Mouse (Mus musculus) c-Kit-positive CD71-negative TER-119-negative erythroid progenitor cells, embryonic 14.5 days (primary cell): ENCODE data around the gene Rbm20.

Experiments
- DNase-seq: peaks from one replicate; pipeline ENCODE4 v3.0.0-alpha.2; 2013; ENCODE audit warnings: low read depth

The Rbm20 gene

DNA sequence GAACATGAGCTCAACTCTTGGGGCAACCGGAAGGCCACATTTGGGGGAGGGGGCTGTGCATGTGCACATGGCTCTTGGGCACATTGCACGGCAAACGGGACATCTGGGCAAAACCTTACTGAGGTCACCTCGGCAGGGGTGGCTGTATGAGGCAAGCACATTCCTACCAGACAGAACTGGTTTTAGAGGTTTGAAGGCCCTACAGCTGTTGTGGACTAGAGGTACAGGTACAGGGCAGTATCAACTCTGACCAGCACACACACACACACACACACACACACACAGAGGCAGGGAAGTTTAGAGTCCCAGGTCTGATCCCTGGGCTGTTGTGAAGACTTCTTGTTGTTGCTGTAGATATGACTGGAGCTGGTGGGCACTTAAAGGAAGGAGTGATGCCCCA lies 138.6 kb downstream of the Rbm20 start:
- DNase-seq: no peak

DNA sequence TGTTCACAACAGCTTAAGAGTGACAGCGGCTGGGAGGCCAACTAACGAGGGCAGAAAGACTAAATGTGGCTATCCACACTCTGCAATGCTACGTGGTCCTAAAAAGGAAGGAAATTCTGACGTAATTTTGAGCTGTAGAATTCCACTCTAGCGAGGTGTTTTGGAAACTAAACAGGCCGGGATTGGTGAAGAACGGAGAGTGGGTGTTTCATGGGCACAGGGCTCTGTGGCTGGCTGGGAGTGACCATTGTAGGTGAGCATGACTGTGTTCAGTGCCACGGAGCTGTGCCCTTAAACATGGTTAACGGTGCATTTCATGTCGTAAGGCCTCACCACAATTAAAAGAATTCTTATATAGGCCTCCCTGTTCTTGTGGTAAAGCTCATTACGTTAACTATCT lies 139.1 kb downstream of the Rbm20 start:
- DNase-seq: no peak

DNA sequence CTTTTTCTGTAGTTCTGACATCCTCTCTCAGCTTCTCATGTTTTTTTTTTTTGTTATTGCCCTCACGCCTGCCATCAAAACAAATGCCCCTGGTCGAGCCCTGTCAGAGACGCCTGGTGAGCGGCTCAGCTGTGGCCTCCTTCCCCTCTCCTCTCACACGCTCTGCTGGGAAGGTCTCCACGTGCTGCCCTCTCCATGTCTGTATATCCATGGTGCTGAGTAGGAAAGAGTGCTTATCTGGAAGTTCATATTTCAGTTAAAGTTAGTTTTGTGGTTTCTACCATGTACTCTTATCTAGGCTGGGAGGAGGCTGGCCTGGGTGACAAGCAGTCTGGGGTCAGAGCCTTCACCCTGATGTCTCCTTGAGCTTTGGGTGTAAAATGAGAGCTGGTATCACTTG lies 142.2 kb downstream of the Rbm20 start:
- no peak for DNase-seq

DNA sequence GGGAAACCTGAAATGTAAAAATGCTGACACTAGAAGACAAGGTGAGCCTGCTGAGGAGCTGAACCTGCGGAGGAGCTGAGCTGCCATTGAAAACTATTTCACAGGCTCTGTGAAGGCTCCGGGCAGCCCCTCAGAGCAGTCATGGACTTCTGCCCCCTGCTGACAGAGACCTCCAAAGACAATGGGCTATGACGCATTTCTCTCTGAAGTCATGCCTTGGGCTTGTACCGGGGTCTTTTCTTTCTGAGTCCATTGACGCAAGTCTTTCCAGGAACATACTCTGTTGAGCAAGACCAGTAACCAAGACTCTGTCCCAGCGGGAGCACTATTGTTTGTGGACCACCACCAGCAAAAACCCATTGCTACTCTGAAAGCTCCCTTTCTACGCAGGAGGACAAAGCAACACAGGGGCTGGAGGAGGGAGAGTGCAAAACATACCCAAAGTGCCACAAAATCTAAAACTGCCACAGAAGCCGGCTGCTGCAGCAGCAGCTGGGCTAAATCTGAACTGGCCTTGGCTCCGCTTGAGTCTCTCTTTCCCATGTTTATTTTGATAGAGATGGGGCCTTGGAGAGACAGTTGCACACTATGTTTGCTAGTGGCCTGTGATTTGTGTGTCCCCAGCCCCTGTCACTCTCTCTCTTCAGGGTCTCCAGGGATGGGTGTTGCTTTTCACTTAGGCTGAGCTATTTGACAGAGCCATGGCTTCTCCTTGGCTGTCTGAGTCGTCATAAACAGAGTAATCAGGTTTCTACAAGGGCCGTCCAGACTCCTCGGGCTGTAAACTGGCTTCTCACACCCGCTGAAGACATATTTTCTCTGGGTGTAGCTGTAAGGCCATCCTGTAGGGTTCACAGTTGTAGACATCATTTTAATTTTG lies 144.4 kb downstream of the Rbm20 start:
- no peak for DNase-seq

DNA sequence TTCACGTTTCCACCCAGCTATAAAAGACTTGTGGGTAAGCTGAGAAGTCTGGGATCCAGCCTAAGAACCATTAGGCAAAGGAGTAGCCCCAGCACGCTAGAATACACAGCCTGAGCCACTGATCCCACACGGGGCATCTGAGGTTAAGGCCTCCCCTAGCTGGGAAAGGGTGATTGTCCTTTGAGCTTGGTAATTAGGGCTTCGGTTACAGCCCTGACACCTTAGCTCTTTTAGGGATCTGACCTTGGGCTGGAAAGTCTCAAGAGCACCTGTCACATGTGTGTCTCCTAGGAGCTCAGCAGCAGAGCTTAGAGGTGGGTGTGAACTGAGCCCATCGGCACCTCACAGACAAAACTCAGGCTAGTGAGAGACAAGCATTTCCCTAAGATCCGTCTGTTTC lies 146.7 kb downstream of the Rbm20 start:
- no peak for DNase-seq

DNA sequence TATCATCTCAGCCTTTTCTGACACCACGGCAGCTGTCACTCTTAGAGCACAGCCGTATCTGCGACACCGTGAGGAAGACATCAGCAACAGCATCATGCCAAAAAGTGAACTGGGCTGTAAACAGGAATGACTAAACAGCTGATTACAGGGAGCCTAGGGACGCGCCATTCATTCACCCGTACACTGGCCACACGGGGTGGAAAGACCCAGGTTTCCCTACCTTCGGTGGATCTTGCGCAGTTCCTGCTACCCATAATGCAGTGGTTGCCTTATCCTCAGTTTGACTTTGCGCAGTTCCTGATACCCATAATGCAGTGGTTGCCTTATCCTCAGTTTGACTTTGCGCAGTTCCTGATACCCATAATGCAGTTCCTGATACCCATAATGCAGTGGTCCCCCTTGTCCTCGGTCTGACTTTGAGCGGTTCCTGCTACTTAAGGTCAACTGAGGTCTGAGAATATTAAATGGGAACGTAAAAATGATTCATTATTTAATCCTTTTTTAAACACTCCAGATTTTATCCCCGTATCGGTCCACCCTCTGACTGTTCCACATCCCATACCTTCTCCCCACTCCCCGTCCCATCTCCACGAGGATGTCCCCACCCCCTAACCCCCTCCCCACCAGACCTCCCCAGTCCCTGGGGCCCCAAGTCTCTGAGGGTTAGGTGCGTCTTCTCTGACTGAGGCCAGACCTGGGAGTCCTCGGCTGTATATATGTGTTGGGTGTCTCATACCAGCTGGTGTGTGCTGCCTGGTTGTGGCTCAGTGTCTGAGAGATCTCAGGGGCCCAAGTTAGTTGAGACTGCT lies 148.0 kb downstream of the Rbm20 start:
- DNase-seq: no peak

DNA sequence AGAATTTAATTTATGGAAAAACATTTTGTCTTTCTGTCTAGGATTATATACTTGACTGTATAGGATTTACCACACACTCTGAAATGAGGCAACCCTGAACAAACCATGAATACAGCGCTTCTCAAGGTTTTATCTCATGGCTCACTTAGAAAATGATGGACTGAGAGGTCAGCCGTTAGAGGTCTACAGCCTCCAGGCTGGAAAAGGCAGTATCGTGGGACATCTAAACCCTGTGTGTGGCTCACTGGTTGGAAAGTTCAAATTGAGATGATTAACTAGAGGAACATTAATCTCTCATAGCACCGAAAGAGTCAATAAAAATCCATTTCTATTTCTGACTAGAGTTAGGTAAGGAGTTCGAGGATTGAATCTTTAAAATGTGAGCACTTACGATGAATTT lies 152.9 kb downstream of the Rbm20 start:
- DNase-seq: no peak

DNA sequence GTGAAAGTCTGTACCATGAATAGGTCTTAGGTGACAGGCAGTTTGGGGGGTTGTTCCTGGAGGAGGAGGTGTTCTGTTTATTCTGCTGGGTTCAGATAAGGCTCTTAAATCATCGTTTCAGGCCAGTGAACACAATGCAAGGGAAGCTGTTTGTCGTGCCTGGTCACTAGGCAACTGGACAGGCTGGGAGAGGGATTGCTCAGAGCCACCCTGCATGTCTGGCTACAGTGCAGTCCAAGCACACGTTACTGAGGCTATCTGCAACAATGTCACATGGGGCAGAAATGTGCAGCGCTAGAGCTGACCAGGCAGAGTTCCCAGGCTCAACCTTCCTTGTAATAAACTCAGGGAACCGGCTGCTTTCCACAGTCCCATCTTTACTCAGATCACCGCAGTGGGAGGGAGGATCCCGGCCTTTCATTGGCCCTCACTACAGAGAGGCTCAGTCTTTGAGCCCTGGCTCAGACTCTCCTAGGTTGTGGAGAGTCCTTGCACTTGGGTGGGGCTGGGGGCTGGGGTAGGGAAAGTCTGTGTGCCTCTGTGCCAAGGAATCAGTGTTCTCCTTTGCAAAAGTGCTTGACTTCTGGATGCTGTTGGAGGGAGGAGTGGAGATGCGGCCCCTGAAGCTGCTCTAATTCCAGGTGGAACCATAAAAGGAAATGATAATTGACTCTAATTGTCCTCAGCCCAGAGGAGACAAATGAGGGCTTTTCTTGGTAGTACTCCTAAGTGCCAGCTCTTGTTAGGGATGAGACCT lies 153.5 kb downstream of the Rbm20 start:
- no peak for DNase-seq

DNA sequence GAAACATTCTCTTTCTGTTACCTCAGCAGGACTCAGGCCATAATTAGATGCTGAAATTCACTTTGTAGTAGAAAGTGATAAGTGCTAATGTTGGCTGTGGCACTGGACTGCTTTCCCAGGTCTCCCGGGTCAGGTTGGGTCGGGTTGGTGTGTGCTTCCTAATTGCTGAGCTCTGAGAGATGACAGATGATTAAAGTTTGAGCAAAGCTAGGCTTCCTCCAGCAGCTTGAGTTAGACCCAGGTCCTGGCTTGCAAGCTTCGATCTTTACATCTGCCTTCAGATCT lies 154.0 kb downstream of the Rbm20 start:
- DNase-seq: no peak

DNA sequence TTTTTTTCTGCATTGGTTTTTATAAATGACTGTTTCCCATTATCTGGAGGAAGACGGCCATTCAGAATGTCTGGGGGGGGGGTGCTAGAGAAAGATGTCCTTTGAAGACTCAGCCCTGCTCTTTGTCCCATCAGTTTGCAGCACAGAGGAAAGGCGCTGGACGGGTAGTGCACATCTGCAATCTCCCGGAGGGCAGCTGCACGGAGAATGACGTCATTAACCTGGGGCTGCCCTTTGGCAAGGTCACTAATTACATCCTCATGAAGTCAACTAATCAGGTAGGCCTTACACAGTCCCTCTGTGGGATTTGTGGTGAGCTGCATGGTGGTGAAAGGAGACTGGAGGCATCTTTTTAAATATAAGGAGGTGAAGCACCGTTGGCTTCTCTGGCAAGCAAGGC lies 155.4 kb downstream of the Rbm20 start:
- no peak for DNase-seq

DNA sequence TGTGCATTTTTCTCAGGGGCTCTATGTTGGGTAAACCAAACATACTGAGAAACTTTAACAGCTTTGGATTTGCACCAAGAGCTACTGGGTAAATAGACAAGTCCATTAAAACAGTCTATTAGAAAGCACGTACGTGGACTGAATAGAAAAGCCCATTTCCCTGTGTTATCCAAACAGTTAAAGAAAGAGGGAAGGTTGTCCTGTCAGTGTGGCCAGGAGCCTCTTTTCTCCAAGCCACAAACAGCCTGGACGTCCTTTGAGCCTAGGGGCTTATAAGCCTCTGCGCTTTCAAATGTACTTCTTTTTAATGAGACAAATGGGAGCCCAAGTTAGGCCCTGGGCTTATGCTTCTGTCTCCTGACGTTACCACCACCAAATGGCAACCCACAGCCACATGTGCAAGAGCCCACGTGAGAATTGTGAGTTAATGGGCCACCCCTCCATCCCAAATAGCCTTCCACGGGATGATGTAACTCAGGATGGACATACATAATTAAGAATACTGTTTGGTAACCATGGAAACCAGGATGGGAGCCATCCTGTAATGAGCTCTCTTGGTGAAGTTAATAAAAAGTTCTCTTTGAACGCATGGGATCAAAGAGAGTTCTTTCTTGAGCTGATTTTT lies 156.8 kb downstream of the Rbm20 start:
- DNase-seq: no peak

DNA sequence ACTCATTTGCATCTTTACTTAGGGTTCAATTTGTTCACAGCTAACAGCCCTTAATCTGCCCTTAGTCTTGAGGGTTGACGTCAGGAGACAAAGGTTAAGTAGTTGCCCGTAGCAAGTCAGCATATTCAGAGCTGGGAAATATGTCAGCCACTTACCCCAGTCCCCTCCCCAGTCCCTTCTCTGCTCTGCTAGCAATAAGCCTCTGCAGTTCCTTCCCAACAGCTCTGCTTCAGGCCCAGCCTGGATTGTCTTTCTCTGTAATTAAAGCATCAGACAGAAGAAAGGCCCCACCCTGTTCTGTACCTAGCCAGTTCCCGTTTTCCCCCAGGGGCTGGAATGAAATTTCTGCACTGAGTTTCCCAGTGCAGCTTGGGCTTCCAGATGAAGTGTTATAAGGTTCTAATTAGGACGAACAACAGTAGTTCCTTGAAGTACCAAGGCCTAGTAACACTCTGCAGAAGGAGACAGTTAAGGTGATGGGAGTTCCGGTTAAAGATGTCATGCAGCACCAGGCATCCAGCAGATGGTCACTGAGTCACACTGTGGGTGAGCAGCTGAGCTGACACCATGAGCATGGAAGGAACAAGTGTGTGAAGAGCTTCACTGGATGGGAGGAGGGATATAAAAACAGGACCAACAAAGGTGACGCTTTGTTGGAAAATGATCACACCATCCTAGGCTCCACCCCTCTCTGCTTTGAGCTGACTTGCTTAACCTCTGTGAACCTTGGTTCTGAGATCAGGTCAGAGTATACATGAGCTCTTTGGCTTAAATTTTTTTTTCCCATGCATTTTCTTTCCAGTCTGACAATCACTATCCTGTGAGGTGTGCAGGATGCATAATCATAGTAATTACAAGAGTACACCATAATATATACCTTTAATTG lies 159.7 kb downstream of the Rbm20 start:
- no peak for DNase-seq

DNA sequence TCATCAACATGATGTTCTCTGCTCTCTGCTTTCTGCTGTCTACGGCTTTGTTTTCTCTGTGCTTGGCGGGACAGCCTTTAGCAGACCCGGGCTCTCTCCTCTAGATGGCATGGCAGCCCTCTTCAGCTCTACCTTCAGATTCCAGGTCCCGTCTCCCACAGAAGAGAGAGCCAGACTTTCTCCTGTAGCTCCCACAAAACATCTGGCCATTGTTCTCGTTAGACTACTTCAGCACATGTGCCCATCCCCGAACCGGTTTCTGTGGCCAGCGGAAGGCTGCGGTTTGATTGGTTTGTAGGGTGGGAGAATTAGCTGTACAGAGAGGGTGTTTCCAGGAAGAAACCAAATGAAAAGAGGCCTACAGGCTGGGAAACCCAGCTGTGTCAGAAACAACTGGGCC lies 161.7 kb downstream of the Rbm20 start:
- no peak for DNase-seq

DNA sequence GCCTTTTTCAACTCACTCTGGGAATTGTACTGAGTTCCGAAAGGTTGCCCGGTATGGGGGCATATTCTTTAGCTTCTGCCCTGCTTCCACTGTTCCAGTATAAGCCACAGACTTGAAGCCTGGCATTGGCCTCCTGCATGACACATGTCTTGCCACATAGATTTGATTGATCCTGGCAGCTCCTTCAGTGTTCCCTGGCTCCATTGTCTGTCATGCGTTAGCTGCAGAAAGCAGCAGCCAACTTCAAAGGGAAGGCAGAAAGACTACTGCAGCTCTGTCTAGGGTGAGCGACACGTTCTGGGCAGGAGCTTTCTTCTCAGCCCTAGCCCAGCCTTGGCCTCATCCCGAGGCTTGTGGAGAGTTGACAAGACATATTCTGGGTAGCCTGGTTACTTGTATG lies 162.7 kb downstream of the Rbm20 start:
- DNase-seq: no peak

DNA sequence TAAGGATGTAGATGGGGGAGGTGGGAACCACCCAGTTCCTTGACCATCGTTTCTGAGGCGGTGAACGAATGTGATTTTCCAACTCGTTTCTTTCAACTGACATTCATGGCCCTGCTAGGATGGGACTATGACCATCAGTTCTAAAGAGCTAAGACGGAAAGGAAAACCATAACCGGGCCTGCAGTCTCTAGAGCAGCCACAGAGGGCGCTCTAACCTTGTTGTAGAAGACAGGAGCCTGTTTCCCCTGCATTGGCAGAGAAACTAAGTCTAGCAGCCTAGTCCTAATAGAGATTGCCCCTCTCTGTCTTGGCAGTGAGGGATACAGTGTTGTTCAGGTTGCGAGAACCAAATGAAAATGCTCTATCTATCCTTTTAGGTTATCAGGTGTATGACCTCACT lies 164.8 kb downstream of the Rbm20 start:
- peak; percentile 61 for DNase-seq

DNA sequence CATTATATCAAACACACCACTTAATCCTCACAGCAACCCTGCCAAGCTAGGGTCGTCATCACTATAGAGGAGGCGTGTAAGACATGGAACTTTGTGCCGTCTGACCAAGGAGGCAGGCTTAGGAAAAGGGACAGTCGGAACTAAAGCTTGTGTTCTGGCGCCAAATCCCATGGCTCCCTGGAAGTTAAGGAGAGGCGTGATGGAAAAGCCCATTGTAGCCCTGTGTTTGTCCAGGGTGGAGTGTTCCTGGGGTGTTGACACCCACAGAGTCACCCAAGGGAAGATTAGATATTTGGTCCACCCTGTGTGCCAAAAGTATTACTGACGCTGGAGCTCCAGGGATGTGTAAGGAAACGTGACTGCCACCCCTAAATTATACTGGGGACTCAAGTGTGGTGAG lies 166.9 kb downstream of the Rbm20 start:
- no peak for DNase-seq

DNA sequence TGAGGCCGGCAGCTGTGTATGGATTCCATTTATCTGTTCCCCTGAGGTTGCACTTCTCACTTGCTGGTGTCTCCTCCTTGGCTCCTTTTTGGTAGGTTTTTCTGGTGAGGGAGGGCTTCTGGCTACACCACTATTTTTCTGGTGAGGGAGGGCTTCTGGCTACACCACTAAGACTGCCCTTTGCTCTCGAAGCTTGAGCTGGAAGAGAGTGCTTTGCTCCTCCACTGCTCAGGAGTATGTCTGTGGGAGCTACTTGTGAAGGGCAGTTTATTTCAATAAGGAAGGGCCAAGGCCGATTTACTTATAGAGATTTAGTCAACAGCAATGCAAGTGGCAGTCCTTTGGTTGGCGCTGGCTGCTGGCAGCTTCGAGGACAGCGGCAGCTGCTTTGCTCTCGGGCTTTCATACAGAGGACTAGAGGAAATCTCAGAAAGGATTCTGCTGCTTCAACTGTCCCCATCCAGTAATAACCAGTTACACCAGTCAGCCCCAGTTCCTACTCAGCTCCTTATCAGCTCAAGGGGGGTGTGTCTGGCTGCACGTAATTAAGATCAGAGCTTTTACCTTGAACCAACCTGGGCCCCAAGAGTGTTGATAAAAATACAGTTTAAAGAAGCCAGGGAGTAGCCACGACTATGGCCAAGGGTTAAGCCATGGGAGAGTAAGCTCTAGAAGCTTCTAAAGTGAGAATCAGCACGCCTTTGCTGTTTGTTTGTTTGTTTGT lies 171.3 kb downstream of the Rbm20 start:
- no peak for DNase-seq

DNA sequence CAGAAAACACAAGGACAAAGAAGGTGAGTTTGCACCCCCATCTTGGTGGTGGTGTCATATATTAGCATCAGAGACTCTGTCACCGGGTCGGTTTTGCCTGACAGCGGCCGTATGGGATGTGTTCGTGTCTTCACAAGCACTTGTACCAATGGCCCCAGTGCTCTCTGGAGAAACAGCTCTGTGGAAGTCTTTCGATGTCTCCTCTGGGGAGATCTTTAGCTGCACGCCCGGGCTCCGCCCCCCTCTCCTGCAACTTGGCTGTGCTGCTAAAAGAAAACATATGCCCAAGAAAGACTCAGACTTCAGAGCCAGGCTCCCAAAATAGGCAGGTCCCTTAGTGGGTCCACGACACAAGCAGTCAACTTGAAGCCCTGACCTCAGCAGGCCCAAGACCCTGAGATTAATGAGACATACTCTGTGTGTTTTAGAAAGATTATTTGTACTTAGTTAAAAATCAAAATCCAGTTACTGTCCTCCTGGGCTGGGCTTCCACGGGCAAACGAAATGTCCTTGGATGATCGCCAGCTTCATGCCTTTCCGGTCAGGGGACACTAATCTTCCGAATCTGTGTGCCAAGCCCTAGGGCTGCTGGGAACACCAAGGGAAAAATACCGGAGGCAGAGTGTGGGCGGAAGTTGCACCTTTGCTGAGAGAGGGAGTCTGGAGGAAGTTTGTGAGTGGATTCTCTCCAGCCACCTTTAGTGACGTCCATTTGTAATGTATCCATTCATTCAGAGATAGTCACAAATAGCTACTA lies 173.2 kb downstream of the Rbm20 start:
- DNase-seq: no peak

DNA sequence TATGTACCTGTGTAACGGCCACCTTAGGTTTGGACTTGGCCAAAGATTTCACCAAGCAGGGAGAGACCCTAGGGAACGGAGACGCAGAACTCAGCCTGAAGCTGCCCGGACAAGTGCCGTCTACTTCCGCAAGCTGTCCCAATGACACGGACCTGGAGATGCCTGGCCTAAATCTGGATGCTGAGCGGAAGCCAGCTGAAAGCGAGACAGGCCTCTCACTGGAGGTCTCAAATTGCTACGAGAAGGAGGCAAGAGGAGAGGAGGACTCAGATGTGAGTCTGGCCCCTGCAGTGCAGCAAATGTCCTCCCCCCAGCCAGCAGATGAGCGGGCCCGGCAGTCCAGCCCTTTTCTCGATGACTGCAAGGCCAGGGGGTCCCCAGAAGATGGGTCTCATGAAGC lies 174.2 kb downstream of the Rbm20 start:
- no peak for DNase-seq
